Mouse (Mus musculus): ENCODE data around the gene Btg1. TPM values are rescaled to one million over a fixed set of nuclear protein-coding genes. Genes with fewer than 3 reads are reported as not detected.

The Btg1 gene
- total and polyA plus RNA-seq, 2 experiments from 2014 or later, result 24.7 to 28.7 TPM

DNA sequence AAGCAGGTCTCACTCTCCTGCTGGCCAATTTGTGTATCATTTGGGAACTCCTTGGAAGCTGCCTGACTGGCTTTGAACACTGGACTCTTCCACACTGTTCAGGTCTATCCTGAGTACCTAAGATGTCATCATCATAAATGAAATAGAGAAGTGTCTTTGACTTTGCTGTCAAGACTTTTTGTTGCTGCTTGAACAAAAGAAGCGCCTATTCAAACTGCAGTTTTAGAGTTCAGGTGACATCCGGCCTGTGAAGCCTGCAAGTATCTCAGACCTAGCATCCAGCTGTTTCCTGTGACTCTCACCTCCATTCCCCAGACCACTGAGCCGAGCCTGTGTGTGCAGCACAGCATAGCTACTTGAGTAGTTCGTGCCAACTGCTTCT, 4.1 kb downstream of the Btg1 start:
- Histone ChIP-seq H3K27me3 (ENCODE audit: control insufficient read depth, insufficient read depth, low read length) (no peaks in the 10 kb centered on the region), H3K36me3 (replicated peaks; ENCODE audit: control insufficient read depth, insufficient read depth, low read length) (peaks cover 13% of the 10 kb centered on the region), H3K9ac (replicated peaks; ENCODE audit: low read depth, low read length) (peak overlapping the region; percentile 51), H3K27ac (ENCODE audit: low read depth) (peak overlapping the region; percentile 46; the same call in 1 of the 2 replicates), H3K4me1 (ENCODE audit: control insufficient read depth, insufficient read depth) (peaks cover 27% of the 10 kb centered on the region; the same call in 1 of the 2 replicates), H3K4me3 (ENCODE audit: low read depth, low read length) (peak overlapping the region; percentile 46), H3K9me3 (replicated peaks; ENCODE audit: control insufficient read depth, low read length) (no peaks in the 10 kb centered on the region), H3K4me2 (ENCODE audit: low read depth, low read length) (peak overlapping the region; percentile 89)
- ATAC-seq (ENCODE audit: insufficient read depth, low read depth) (no peak), DNase-seq (ENCODE audit: low spot score) (peak; percentile 28)
- TF ChIP-seq CTCF (IDR thresholded peaks at IDR 0.05; ENCODE audit: low read depth) (no peak), EP300 (IDR thresholded peaks at IDR 0.05; ENCODE audit: low read depth) (no peak)
- 21% methylated on average over 4 of the region's 4 CpGs for WGBS

DNA sequence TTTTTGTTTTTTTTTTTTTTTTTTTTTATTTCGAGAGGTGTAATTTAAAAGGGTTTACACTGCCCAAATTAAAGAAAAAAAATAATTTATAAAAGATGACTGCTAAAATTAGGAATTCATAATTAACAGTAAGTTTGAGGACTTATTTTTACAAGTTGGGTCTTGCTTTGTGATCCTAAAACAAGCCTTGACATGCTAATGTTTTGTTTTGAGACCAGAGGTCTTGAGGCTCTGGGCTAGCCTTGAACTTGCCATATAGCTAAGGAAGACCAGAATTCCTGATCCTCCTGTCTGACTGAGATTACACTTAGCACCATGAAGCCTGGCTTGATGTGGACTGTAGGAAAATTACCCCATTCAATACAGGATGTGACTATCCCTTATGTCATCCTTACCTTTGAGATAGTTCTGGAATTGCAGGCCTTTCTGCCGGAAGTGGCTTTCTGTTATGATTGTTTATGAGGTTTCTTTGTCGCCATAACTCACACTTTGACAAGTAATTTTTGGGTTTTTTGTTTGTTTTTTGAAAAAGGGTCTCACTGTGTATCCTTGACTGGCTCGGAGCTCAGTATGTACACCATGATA, 4.6 kb downstream of the Btg1 start:
- ATAC-seq (ENCODE audit: insufficient read depth, low read depth), result no peak
- H3K9ac ChIP-seq (replicated peaks; ENCODE audit: low read depth, low read length), result no peak overlapping the region; the same call in 1 of the 2 replicates
- DNase-seq (ENCODE audit: low spot score), result no peak
- H3K4me1 ChIP-seq (ENCODE audit: control insufficient read depth, insufficient read depth), result peaks cover 32% of the 10 kb centered on the region; the same call in 1 of the 2 replicates
- no peaks in the 10 kb centered on the region for H3K27me3 ChIP-seq (ENCODE audit: control insufficient read depth, insufficient read depth, low read length)
- H3K9me3 ChIP-seq (replicated peaks; ENCODE audit: control insufficient read depth, low read length), result no peaks in the 10 kb centered on the region
- peaks cover 13% of the 10 kb centered on the region for H3K36me3 ChIP-seq (replicated peaks; ENCODE audit: control insufficient read depth, insufficient read depth, low read length)
- peak overlapping the region; percentile 89 for H3K4me2 ChIP-seq (ENCODE audit: low read depth, low read length)
- 51% methylated on average over 4 of the region's 4 CpGs for WGBS
- H3K27ac ChIP-seq (ENCODE audit: low read depth), result no peak overlapping the region
- TF ChIP-seq CTCF (IDR thresholded peaks at IDR 0.05; ENCODE audit: low read depth) (no peak), EP300 (IDR thresholded peaks at IDR 0.05; ENCODE audit: low read depth) (no peak)
- peak overlapping the region; percentile 46 for H3K4me3 ChIP-seq (ENCODE audit: low read depth, low read length)

DNA sequence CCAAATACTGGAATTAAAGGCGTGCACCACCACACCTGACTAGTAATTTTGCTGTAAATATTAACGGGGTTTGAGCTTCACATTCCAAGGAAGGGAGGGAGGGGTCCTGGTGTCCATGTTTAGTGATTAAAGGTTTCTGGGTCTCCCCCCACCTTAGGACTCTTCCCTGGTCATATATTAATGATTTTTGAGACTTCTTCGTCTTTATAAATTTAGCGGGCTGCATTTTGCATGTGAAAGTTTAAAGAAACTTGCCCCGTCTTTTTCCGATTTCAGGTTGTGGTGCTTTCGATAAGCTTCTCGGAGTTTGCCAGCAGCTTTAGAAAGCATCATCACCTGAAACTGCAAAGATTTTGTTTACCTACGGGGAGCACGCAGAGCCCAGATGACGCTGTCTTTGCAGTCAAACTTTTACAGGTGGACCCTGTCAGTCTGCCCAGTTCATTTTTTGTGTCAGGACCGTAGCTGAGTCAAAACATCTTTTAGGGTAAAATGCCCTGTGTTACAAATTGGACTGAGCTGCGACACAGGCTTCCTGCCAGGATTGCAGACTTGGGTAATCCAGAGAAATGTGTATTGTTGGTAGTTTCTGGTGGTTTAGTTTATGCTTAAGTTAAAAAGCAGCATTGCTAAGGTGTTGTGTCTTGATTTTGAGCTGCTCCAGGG, 5.3 kb downstream of the Btg1 start:
- Histone ChIP-seq H3K36me3 (replicated peaks; ENCODE audit: control insufficient read depth, insufficient read depth, low read length) (peaks cover 13% of the 10 kb centered on the region), H3K4me3 (ENCODE audit: low read depth, low read length) (peak overlapping the region; percentile 46), H3K4me2 (ENCODE audit: low read depth, low read length) (peak overlapping the region; percentile 89), H3K27me3 (ENCODE audit: control insufficient read depth, insufficient read depth, low read length) (no peaks in the 10 kb centered on the region), H3K9ac (replicated peaks; ENCODE audit: low read depth, low read length) (no peak overlapping the region), H3K4me1 (ENCODE audit: control insufficient read depth, insufficient read depth) (peaks cover 37% of the 10 kb centered on the region; the same call in 1 of the 2 replicates), H3K9me3 (replicated peaks; ENCODE audit: control insufficient read depth, low read length) (no peaks in the 10 kb centered on the region), H3K27ac (ENCODE audit: low read depth) (no peak overlapping the region)
- ATAC-seq (ENCODE audit: insufficient read depth, low read depth), result no peak
- no peak for DNase-seq (ENCODE audit: low spot score)
- WGBS, result 62% methylated on average over 13 of the region's 13 CpGs
- no peak for TF ChIP-seq CTCF (IDR thresholded peaks at IDR 0.05; ENCODE audit: low read depth)
- TF ChIP-seq EP300 (IDR thresholded peaks at IDR 0.05; ENCODE audit: low read depth), result no peak

DNA sequence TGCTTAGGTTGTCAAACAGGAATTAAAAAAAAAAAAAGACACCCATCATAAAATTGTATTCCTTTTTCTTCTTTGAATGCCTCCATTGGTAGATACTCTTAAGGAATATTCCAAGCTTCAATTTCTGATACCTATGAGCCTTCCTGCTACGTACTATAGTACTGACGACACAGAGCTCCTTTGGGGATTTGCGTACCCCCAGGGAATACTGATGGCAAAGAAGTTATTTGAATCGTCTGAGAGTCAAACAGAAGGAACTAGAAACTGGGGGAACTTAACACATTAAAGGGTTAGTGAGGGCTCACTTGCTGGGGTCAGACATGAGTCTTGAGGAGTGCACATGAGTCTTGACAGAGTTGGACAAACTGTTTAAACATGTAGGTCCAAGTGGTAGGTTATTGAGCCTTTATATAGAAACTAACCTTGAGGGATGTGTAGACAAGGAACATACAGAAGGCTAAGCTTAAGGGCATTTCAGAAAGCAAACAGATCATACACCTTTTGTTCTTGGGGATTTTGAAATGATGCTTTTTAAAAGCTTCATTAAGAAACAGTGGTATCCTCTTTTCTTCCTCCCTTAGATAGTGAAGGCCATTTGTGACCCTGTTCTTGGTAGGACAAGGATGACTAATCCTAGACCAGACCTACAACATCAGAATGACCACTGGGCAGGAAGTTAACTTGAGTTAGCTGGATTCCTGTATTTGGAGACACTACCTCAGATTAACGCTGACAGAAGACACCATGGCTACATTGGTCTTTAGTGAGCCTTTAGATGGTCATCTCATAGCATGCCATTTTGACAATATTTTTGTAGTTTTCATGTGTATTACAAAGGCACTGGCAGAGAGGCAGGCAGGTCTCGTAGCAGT, 6.2 kb downstream of the Btg1 start:
- DNase-seq (ENCODE audit: low spot score) (no peak), ATAC-seq (ENCODE audit: insufficient read depth, low read depth) (no peak)
- peaks cover 13% of the 10 kb centered on the region for H3K36me3 ChIP-seq (replicated peaks; ENCODE audit: control insufficient read depth, insufficient read depth, low read length)
- peak overlapping the region; percentile 46 for H3K4me3 ChIP-seq (ENCODE audit: low read depth, low read length)
- H3K9ac ChIP-seq (replicated peaks; ENCODE audit: low read depth, low read length), result no peak overlapping the region
- H3K27ac ChIP-seq (ENCODE audit: low read depth), result no peak overlapping the region
- TF ChIP-seq CTCF (IDR thresholded peaks at IDR 0.05; ENCODE audit: low read depth), result no peak
- TF ChIP-seq EP300 (IDR thresholded peaks at IDR 0.05; ENCODE audit: low read depth), result no peak
- WGBS, result 75% methylated on average over 6 of the region's 6 CpGs
- H3K27me3 ChIP-seq (ENCODE audit: control insufficient read depth, insufficient read depth, low read length), result no peaks in the 10 kb centered on the region
- no peaks in the 10 kb centered on the region for H3K9me3 ChIP-seq (replicated peaks; ENCODE audit: control insufficient read depth, low read length)
- peaks cover 37% of the 10 kb centered on the region; the same call in 1 of the 2 replicates for H3K4me1 ChIP-seq (ENCODE audit: control insufficient read depth, insufficient read depth)
- H3K4me2 ChIP-seq (ENCODE audit: low read depth, low read length), result peak overlapping the region; percentile 89

DNA sequence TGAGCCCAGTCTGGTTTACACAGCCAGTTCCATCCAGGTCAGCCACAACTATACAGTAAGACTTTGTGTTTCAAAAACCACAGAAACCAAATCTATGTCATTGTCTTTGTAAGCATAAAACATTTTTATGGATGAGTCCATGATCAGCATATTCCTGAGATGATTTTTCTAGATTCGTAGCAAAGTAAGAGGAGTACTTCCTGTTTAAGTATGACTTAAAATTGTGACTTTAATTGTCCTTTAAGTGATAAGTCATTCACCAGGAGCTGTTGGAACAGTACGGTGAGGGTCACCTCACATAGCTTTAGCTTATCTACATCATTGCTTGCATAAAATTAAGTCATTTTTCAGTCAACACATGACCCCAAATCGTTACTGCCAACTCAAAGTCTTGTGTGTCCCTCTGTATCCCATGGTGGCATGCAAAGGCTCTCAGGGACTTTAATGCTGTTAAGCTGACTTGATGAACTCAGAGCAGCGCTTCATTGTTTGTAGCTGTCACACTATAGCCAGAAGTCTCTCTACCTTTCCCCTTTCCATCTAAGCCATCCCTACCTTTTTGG, 6.9 kb downstream of the Btg1 start:
- no peak overlapping the region; the same call in 1 of the 2 replicates for H3K4me2 ChIP-seq (ENCODE audit: low read depth, low read length)
- TF ChIP-seq CTCF (IDR thresholded peaks at IDR 0.05; ENCODE audit: low read depth) (no peak), EP300 (IDR thresholded peaks at IDR 0.05; ENCODE audit: low read depth) (no peak)

More for the DNA sequence above, 6.9 kb downstream of the Btg1 start:
- DNase-seq (ENCODE audit: low spot score) (no peak), ATAC-seq (ENCODE audit: insufficient read depth, low read depth) (no peak)
- Histone ChIP-seq H3K27ac (ENCODE audit: low read depth) (no peak overlapping the region), H3K9ac (replicated peaks; ENCODE audit: low read depth, low read length) (no peak overlapping the region), H3K4me3 (ENCODE audit: low read depth, low read length) (no peak overlapping the region), H3K36me3 (replicated peaks; ENCODE audit: control insufficient read depth, insufficient read depth, low read length) (peaks cover 13% of the 10 kb centered on the region), H3K4me1 (ENCODE audit: control insufficient read depth, insufficient read depth) (peaks cover 37% of the 10 kb centered on the region; the same call in 1 of the 2 replicates), H3K9me3 (replicated peaks; ENCODE audit: control insufficient read depth, low read length) (no peaks in the 10 kb centered on the region), H3K27me3 (ENCODE audit: control insufficient read depth, insufficient read depth, low read length) (no peaks in the 10 kb centered on the region)
- 77% methylated on average over 4 of the region's 4 CpGs for WGBS
